Mouse (Mus musculus): ENCODE results near the gene Gm20747. TPM values are rescaled to one million over a fixed set of nuclear protein-coding genes. Genes with fewer than 3 reads are reported as not detected.

The Gm20747 gene
- polyA plus RNA-seq (2012; rRNA removed): not detected in 2 replicates

DNA sequence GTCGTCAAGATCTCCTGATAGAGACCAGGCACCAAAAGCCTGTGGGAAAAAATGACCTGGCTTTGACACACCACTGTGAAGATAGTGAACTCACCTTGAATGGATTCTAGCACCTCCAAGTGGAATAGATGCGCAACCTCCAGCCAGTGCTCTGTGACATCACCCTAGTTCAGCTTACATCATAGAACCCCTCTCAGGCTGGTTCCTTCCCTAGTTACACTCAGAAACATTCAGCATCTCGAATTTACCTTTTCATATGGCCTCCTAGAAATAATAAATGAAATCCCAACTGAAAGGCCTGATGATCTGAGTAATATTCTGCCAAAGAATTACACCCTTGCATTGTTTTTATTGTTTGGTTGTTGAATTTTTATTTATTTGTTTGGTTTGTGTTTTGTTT lies at the start of gene Gm20747:
Gm20747 (minus strand) TSS at position 101 of the 400 bp plus-strand sequence.

Data from liver, embryonic 18 days (tissue).